Mouse (Mus musculus) MEL (cell line): ENCODE data around the gene Gpr137c. TPM values are rescaled to one million over a fixed set of nuclear protein-coding genes. Genes with fewer than 3 reads are reported as not detected.

ENCODE experiments used
- DNase-seq: peaks from one replicate; pipeline ENCODE4 v3.0.0; 2011; ENCODE audit warnings: low read depth, low spot score
- H3K27ac ChIP-seq: 2 replicates; pipeline ENCODE4 v1.5.1; 2012; ENCODE audit warnings: low read depth, mild to moderate bottlenecking, control low read depth, low read length, moderate library complexity; ENCODE audit not compliant: control insufficient read depth
- H3K27me3 ChIP-seq, 2 experiments: fragments of 150-350 bp in 1 of 2; sonication (generic) in 1 of 2; 2 replicates each; pipeline ENCODE4 v1.6.1; 2012; ENCODE audit warnings: low read length in 2 of 2, mild to moderate bottlenecking in 2 of 2, improper control_type of control experiment in 1 of 2, moderate library complexity in 1 of 2; ENCODE audit not compliant: insufficient read depth in 2 of 2, control insufficient read depth in 1 of 2
- H3K36me3 ChIP-seq, 2 experiments: 2 replicates each; pipeline ENCODE4 v1.6.1; 2012 to 2014; ENCODE audit warnings: low read length in 2 of 2, improper control_type of control experiment in 1 of 2, inconsistent platforms in 1 of 2, mild to moderate bottlenecking in 1 of 2; ENCODE audit not compliant: insufficient read depth in 2 of 2, control insufficient read depth in 1 of 2
- H3K4me1 ChIP-seq, 2 experiments: fragments of 150-350 bp in 1 of 2; sonication (generic) in 1 of 2; 2 replicates each; pipeline ENCODE4 v1.6.1; 2012; ENCODE audit warnings: low read length in 2 of 2, improper control_type of control experiment in 1 of 2, mild to moderate bottlenecking in 1 of 2; ENCODE audit not compliant: insufficient read depth in 2 of 2, control insufficient read depth in 1 of 2
- H3K4me3 ChIP-seq, 2 experiments: fragments of 150-350 bp in 1 of 2; sonication (generic) in 1 of 2; 2 replicates each; pipeline ENCODE4 v1.5.1; 2012; ENCODE audit warnings: low read depth in 2 of 2, low read length in 2 of 2, mild to moderate bottlenecking in 2 of 2, moderate library complexity in 2 of 2, control low read depth in 1 of 2, improper control_type of control experiment in 1 of 2; ENCODE audit not compliant: control insufficient read depth in 1 of 2, insufficient read depth in 1 of 2
- H3K79me2 ChIP-seq: 2 replicates; pipeline ENCODE4 v1.6.1; 2012; ENCODE audit warnings: mild to moderate bottlenecking, low read length, moderate library complexity; ENCODE audit not compliant: control insufficient read depth, poor library complexity, insufficient read depth
- H3K9ac ChIP-seq: 2 replicates; pipeline ENCODE4 v1.6.1; 2012; ENCODE audit warnings: low read depth, mild to moderate bottlenecking, control low read depth, low read length, moderate library complexity; ENCODE audit not compliant: control insufficient read depth, poor library complexity, severe bottlenecking
- H3K9me3 ChIP-seq: fragments of 150-350 bp; sonication (generic); replicated peaks from 2 replicates; pipeline ENCODE4 v1.6.1; 2012; ENCODE audit warnings: mild to moderate bottlenecking, low read length, improper control_type of control experiment, moderate library complexity; ENCODE audit not compliant: insufficient read depth
- BHLHE40 ChIP-seq: IDR thresholded peaks from 2 replicates; pipeline ENCODE4 v1.6.1; 2012; ENCODE audit warnings: low read depth, mild to moderate bottlenecking, inconsistent platforms, low read length, improper control_type of control experiment, borderline replicate concordance
- CTCF ChIP-seq, 3 experiments: IDR thresholded peaks in 2 of 3; conservative IDR thresholded peaks in 1 of 3; 2 replicates each; pipeline ENCODE4 v1.5.1; 2011 to 2012; ENCODE audit warnings: low read length in 3 of 3, low read depth in 2 of 3, mild to moderate bottlenecking in 2 of 3, improper control_type of control experiment in 1 of 3, inconsistent platforms in 1 of 3, mixed read lengths in 1 of 3, moderate library complexity in 1 of 3; ENCODE audit not compliant: control insufficient read depth in 1 of 3, insufficient read depth in 1 of 3, poor library complexity in 1 of 3, severe bottlenecking in 1 of 3
- ELF1 ChIP-seq: IDR thresholded peaks from 2 replicates; pipeline ENCODE4 v1.6.1; 2014; ENCODE audit warnings: low read depth, mild to moderate bottlenecking, inconsistent platforms, low read length, improper control_type of control experiment, moderate library complexity
- EP300 ChIP-seq, 2 experiments: IDR thresholded peaks; 2 replicates each; pipeline ENCODE4 v1.6.1; 2011; ENCODE audit warnings: improper control_type of control experiment in 2 of 2, low read length in 2 of 2, low read depth in 1 of 2, mild to moderate bottlenecking in 1 of 2
- ETS1 ChIP-seq: IDR thresholded peaks from 2 replicates; pipeline ENCODE4 v1.6.1; 2012; ENCODE audit warnings: low read depth, mild to moderate bottlenecking, inconsistent platforms, low read length, improper control_type of control experiment, moderate library complexity
- GATA1 ChIP-seq: IDR thresholded peaks from 2 replicates; pipeline ENCODE4 v1.6.1; 2011; ENCODE audit warnings: low read depth, low read length, improper control_type of control experiment
- HCFC1 ChIP-seq: IDR thresholded peaks from 2 replicates; pipeline ENCODE4 v1.6.1; 2012; ENCODE audit warnings: low read depth, mild to moderate bottlenecking, inconsistent platforms, low read length, improper control_type of control experiment, moderate library complexity
- MAX ChIP-seq: IDR thresholded peaks from 2 replicates; pipeline ENCODE4 v1.6.1; 2011; ENCODE audit warnings: low read length, improper control_type of control experiment
- MAZ ChIP-seq: IDR thresholded peaks from 2 replicates; pipeline ENCODE4 v1.6.1; 2012; ENCODE audit warnings: low read depth, mild to moderate bottlenecking, inconsistent platforms, low read length, improper control_type of control experiment
- MEF2A ChIP-seq: IDR thresholded peaks from 2 replicates; pipeline ENCODE4 v1.6.1; 2014; ENCODE audit warnings: low read depth, mild to moderate bottlenecking, inconsistent platforms, low read length, improper control_type of control experiment; ENCODE audit not compliant: poor library complexity, insufficient replicate concordance, severe bottlenecking; ENCODE audit errors: extremely low read depth
- MXI1 ChIP-seq: IDR thresholded peaks from 2 replicates; pipeline ENCODE4 v1.6.1; 2011; ENCODE audit warnings: mild to moderate bottlenecking, low read depth, low read length, improper control_type of control experiment
- MYC ChIP-seq: IDR thresholded peaks from 2 replicates; pipeline ENCODE4 v1.6.1; 2011; ENCODE audit warnings: low read depth, mild to moderate bottlenecking, low read length, improper control_type of control experiment, moderate library complexity
- NELFE ChIP-seq: IDR thresholded peaks from 2 replicates; pipeline ENCODE4 v1.6.1; 2011; ENCODE audit warnings: low read depth, low read length, improper control_type of control experiment
- NRF1 ChIP-seq: IDR thresholded peaks from 2 replicates; pipeline ENCODE4 v1.6.1; 2014; ENCODE audit warnings: low read depth, mild to moderate bottlenecking, inconsistent platforms, low read length, improper control_type of control experiment, moderate library complexity; ENCODE audit not compliant: poor library complexity, insufficient read depth, severe bottlenecking
- POLR2A ChIP-seq, 2 experiments: IDR thresholded peaks; 2 replicates each; pipeline ENCODE4 v1.6.1; 2011 to 2012; ENCODE audit warnings: low read length in 2 of 2, mild to moderate bottlenecking in 2 of 2, control low read depth in 1 of 2, improper control_type of control experiment in 1 of 2, low read depth in 1 of 2, moderate library complexity in 1 of 2; ENCODE audit not compliant: control insufficient read depth in 1 of 2, insufficient read depth in 1 of 2, poor library complexity in 1 of 2
- POLR2AphosphoS2 ChIP-seq: IDR thresholded peaks from 2 replicates; pipeline ENCODE4 v1.6.1; 2011; ENCODE audit warnings: low read length, improper control_type of control experiment
- RCOR1 ChIP-seq: IDR thresholded peaks from 2 replicates; pipeline ENCODE4 v1.6.1; 2012; ENCODE audit warnings: low read depth, mild to moderate bottlenecking, inconsistent platforms, low read length, improper control_type of control experiment
- SIN3A ChIP-seq: IDR thresholded peaks from 2 replicates; pipeline ENCODE4 v1.6.1; 2012; ENCODE audit warnings: low read length, improper control_type of control experiment, inconsistent platforms
- SMC3 ChIP-seq: IDR thresholded peaks from 2 replicates; pipeline ENCODE4 v1.6.1; 2011; ENCODE audit warnings: low read depth, low read length, improper control_type of control experiment
- TAL1 ChIP-seq: IDR thresholded peaks from 2 replicates; pipeline ENCODE4 v1.6.1; 2012; ENCODE audit warnings: mild to moderate bottlenecking, inconsistent platforms, low read length, moderate library complexity, mixed read lengths
- TBP ChIP-seq: IDR thresholded peaks from 2 replicates; pipeline ENCODE4 v1.8.0; 2011; ENCODE audit warnings: low read depth, low read length, improper control_type of control experiment
- TCF12 ChIP-seq: IDR thresholded peaks from 2 replicates; pipeline ENCODE4 v1.6.1; 2014; ENCODE audit warnings: low read depth, mild to moderate bottlenecking, inconsistent platforms, low read length, improper control_type of control experiment, moderate library complexity
- UBTF ChIP-seq: IDR thresholded peaks from 2 replicates; pipeline ENCODE4 v1.6.1; 2012; ENCODE audit warnings: low read depth, mild to moderate bottlenecking, inconsistent platforms, low read length, improper control_type of control experiment, moderate library complexity, borderline replicate concordance; ENCODE audit not compliant: insufficient read depth
- USF1 ChIP-seq: IDR thresholded peaks from 2 replicates; pipeline ENCODE4 v1.6.1; 2014; ENCODE audit warnings: low read depth, mild to moderate bottlenecking, inconsistent platforms, low read length, improper control_type of control experiment, moderate library complexity
- ZKSCAN1 ChIP-seq: IDR thresholded peaks from 2 replicates; pipeline ENCODE4 v1.6.1; 2012; ENCODE audit warnings: low read depth, mild to moderate bottlenecking, inconsistent platforms, low read length, improper control_type of control experiment, moderate library complexity
- ZMIZ1 ChIP-seq: IDR thresholded peaks from 2 replicates; pipeline ENCODE4 v1.6.1; 2012; ENCODE audit warnings: low read depth, mild to moderate bottlenecking, inconsistent platforms, low read length, improper control_type of control experiment, moderate library complexity
- ZNF384 ChIP-seq: IDR thresholded peaks from 2 replicates; pipeline ENCODE4 v1.6.1; 2012; ENCODE audit warnings: low read depth, mild to moderate bottlenecking, inconsistent platforms, low read length, improper control_type of control experiment
- polyA plus RNA-seq, 2 experiments: library from polyadenylated mRNA; stranded (reverse) in 1 of 2; unstranded in 1 of 2; fragments of >175 nt in 1 of 2; fragments of >200 nt in 1 of 2; gene quantifications; 2 replicates each; pipeline versions ENCODE4 v1.2.1 to v1.2.4; 2012; ENCODE audit warnings: low replicate concordance in 2 of 2, low read depth in 1 of 2; ENCODE audit not compliant: insufficient read length in 2 of 2, insufficient read depth in 1 of 2, missing spikeins in 1 of 2
- total RNA-seq: library from RNA; depleted of rRNA; stranded (reverse); fragments of 300-350 nt; gene quantifications from 2 replicates; pipeline ENCODE4 v1.2.3, GENCODE M21; 2012

The Gpr137c gene
- total and polyA plus RNA-seq, 3 experiments: 0.01 TPM; not detected in 2

GRCm38 (mm10) chr14:45329018-45329588 lies 109.6 kb downstream of the Gpr137c start:
- H3K27ac ChIP-seq: peak overlapping the region; percentile 87
- peaks cover 17 to 21% of the 10 kb centered on the region in 2 experiments for H3K4me1 ChIP-seq
- peaks cover 11 to 41% of the 10 kb centered on the region in 2 experiments for H3K36me3 ChIP-seq
- no peaks in the 10 kb centered on the region for H3K27me3 ChIP-seq
- peak; percentile 72 for DNase-seq
- peak overlapping the region; percentile 56 for H3K9ac ChIP-seq
- no peaks in the 10 kb centered on the region for H3K9me3 ChIP-seq
- peak overlapping the region; percentile 35 to 46 for H3K4me3 ChIP-seq
- peak; percentile 83 for TF ChIP-seq ZNF384
- TF ChIP-seq GATA1: no peak
- peak; percentile 63; the same call in 1 of the 2 replicates for TF ChIP-seq MYC
- TF ChIP-seq TAL1: no peak
- no peak for TF ChIP-seq MAZ
- peak in 2 of 3 experiments; percentile 22 to 43; a peak in 3 of 6 replicates for TF ChIP-seq CTCF (IDR thresholded peaks at IDR 0.05 in 2 of 3, conservative IDR thresholded peaks at IDR 0.05 in 1 of 3; ENCODE audit: control insufficient read depth in 1 of 3, insufficient read depth in 1 of 3, low read depth in 2 of 3, low read length in 3 of 3, poor library complexity in 1 of 3, severe bottlenecking in 1 of 3)
- no peak for TF ChIP-seq NRF1
- no peak for TF ChIP-seq ZKSCAN1
- TF ChIP-seq POLR2A (IDR thresholded peaks at IDR 0.05; ENCODE audit: control insufficient read depth in 1 of 2, insufficient read depth in 1 of 2, low read depth in 1 of 2, low read length in 2 of 2, poor library complexity in 1 of 2): no peak
- peaks cover 21% of the 10 kb centered on the region for H3K79me2 ChIP-seq

DNA sequence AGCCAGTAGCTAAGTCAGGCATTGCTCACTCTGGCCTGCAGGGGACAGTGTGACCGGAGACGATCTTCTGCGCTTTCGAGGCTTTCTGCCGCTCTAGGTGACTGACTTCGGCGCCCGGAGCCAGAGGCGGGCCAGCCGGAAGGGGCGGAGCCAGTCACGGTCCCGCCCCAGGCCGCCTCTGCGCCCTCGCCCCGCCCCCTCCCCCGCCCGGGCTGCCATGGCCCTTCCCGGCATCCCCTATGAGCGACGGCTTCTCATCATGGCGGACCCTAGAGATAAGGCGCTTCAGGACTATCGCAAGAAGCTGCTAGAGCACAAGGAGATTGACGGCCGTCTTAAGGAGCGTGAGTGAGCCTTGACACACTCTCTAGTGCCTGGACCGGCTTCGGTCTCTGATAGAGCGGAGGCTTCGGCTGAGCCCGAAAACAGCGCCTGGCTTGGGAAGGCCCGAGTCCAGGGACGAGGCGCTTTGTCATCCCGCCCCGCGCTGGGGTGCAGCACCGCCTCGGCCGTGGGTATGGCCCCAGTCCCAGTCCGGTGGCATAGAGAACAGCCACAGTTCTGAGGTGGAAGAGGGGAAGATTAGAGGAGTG lies 110.2 kb downstream of the Gpr137c start, which contains the start of gene Psmc6:
Gene Psmc6, plus strand, starts transcription at position 200 of the 593 bp plus-strand sequence.
- peak; percentile 96 for DNase-seq
- Histone ChIP-seq H3K9me3 (no peaks in the 10 kb centered on the region), H3K36me3 (peaks cover 17 to 41% of the 10 kb centered on the region in 2 experiments), H3K27ac (peak within 1 kb of the TSS; percentile 95), H3K4me1 (peaks cover 17 to 21% of the 10 kb centered on the region in 2 experiments), H3K27me3 (no peaks in the 10 kb centered on the region), H3K4me3 (peak within 1 kb of the TSS; percentile 86 to 99), H3K79me2 (peaks cover 22% of the 10 kb centered on the region), H3K9ac (peak within 1 kb of the TSS; percentile 97)
- TF ChIP-seq ZMIZ1: peak; percentile 57; the same call in 1 of the 2 replicates
- peak; percentile 85 for TF ChIP-seq NELFE
- TF ChIP-seq MEF2A: no peak
- no peak for TF ChIP-seq UBTF
- TF ChIP-seq SIN3A: peak; percentile 69
- TF ChIP-seq TCF12: peak; percentile 56; the same call in 1 of the 2 replicates
- peak; percentile 37; the same call in 1 of the 2 replicates for TF ChIP-seq ELF1
- TF ChIP-seq MXI1: peak; percentile 84
- no peak for TF ChIP-seq EP300 (IDR thresholded peaks at IDR 0.05; ENCODE audit: low read depth in 1 of 2, low read length in 2 of 2)
- no peak for TF ChIP-seq MAX
- 0 out of 2 replicates have a peak, but pooled peaks have one; percentile 36 for TF ChIP-seq USF1
- peak; percentile 9; the same call in 1 of the 2 replicates for TF ChIP-seq ETS1
- no peak for TF ChIP-seq BHLHE40
- TF ChIP-seq MAZ: peak; percentile 83
- TF ChIP-seq HCFC1: peak; percentile 84
- TF ChIP-seq TBP: peak; percentile 77
- no peak for TF ChIP-seq RCOR1
- TF ChIP-seq SMC3: no peak
- TF ChIP-seq NRF1: no peak
- peak; percentile 65; the same call in 1 of the 2 replicates for TF ChIP-seq POLR2AphosphoS2
- TF ChIP-seq CTCF (IDR thresholded peaks at IDR 0.05 in 2 of 3, conservative IDR thresholded peaks at IDR 0.05 in 1 of 3; ENCODE audit: control insufficient read depth in 1 of 3, insufficient read depth in 1 of 3, low read depth in 2 of 3, low read length in 3 of 3, poor library complexity in 1 of 3, severe bottlenecking in 1 of 3): peak; percentile 86 to 92 (median 86)
- peak; percentile 52; the same call in 1 of the 2 replicates for TF ChIP-seq GATA1
- peak; percentile 77 to 90 for TF ChIP-seq POLR2A (IDR thresholded peaks at IDR 0.05; ENCODE audit: control insufficient read depth in 1 of 2, insufficient read depth in 1 of 2, low read depth in 1 of 2, low read length in 2 of 2, poor library complexity in 1 of 2)
